Mouse (Mus musculus): Measurements from ENCODE around the gene Rgma.

GRCm38 (mm10) chr7:73434336-73434677 lies 59.0 kb downstream of the Rgma start:
- no peak for TF ChIP-seq CTCF (IDR thresholded peaks at IDR 0.05; ENCODE audit: low read depth)
- TF ChIP-seq EP300 (IDR thresholded peaks at IDR 0.05; ENCODE audit: low read depth) = no peak

Measured in liver, embryonic 14.5 days (tissue).